Mouse (Mus musculus) hindbrain, embryonic 14.5 days (tissue): Measurements from ENCODE around the gene Tbccd1. TPM values are rescaled to one million over a fixed set of nuclear protein-coding genes. Genes with fewer than 3 reads are reported as not detected.
A peak's percentile ranks its signal among the peaks of the same experiment; 100 is the strongest.

Experiments used
- ATAC-seq: fragments of 200-750 bp; cut with Nextera tagmentation; 2 replicates; pipeline ENCODE4 v1.8.0; 2017; ENCODE audit warnings: moderate number of reproducible peaks, mild to moderate bottlenecking, moderate TSS enrichment, moderate library complexity; ENCODE audit not compliant: low FRiP score
- DNase-seq: peaks from one replicate; pipeline ENCODE4 v3.0.0-alpha.2; 2015; ENCODE audit warnings: low spot score
- H3K27ac ChIP-seq: fragments of 300-500 bp; sonication (generic); 2 replicates; pipeline ENCODE4 v1.5.1; 2014; ENCODE audit warnings: mild to moderate bottlenecking, moderate library complexity
- H3K27me3 ChIP-seq: fragments of 300-500 bp; sonication (generic); 2 replicates; pipeline ENCODE4 v1.6.1; 2014; ENCODE audit warnings: mild to moderate bottlenecking, low read length, mixed read lengths; ENCODE audit not compliant: control insufficient read depth, insufficient read depth
- H3K36me3 ChIP-seq: fragments of 300-500 bp; sonication (generic); replicated peaks from 2 replicates; pipeline ENCODE4 v1.6.1; 2014; ENCODE audit not compliant: control insufficient read depth, insufficient read depth
- H3K4me1 ChIP-seq: fragments of 300-500 bp; sonication (generic); replicated peaks from 2 replicates; pipeline ENCODE4 v1.6.1; 2014; ENCODE audit warnings: antibody characterized with exemption, low read length, mixed read lengths; ENCODE audit not compliant: control insufficient read depth, insufficient read depth
- H3K4me2 ChIP-seq: fragments of 300-500 bp; sonication (generic); replicated peaks from 2 replicates; pipeline ENCODE4 v1.6.1; 2014; ENCODE audit warnings: mild to moderate bottlenecking, moderate library complexity
- H3K4me3 ChIP-seq: fragments of 300-500 bp; sonication (generic); replicated peaks from 2 replicates; pipeline ENCODE4 v1.5.1; 2014; ENCODE audit warnings: mild to moderate bottlenecking, low read length
- H3K9ac ChIP-seq: fragments of 300-500 bp; sonication (generic); 2 replicates; pipeline ENCODE4 v1.6.1; 2014
- H3K9me3 ChIP-seq: fragments of 300-500 bp; sonication (generic); 2 replicates; pipeline ENCODE4 v1.6.1; 2016; ENCODE audit warnings: low read length; ENCODE audit not compliant: control insufficient read depth
- WGBS: fragments of 180-500 bp; shearing (Covaris S2); extraction: QIAGEN DNeasy Blood & Tissue Kit; methylation state at CpG from one replicate; pipeline ENCODE4 v1.1.7; 2014; 5-methylcytosine and 5-hydroxymethylcytosine counted together
- polyA plus RNA-seq: library from polyadenylated mRNA; unstranded; fragments of >200 nt; fragmentation: Nextera tagmentation; extraction: Ambion mirVana; gene quantifications from 2 replicates; pipeline ENCODE4 v1.2.1, GENCODE M21; 2014

Gene Tbccd1
- polyA plus RNA-seq, 1 experiment from 2014 or later, result 21.4 TPM

GRCm38 (mm10) chr16:22876218-22877043 lies 19.0 kb upstream of the Tbccd1 start:
- Histone ChIP-seq H3K9me3 (no peaks in the 10 kb centered on the region), H3K27me3 (no peaks in the 10 kb centered on the region), H3K36me3 (peaks cover 27% of the 10 kb centered on the region), H3K4me1 (no peaks in the 10 kb centered on the region), H3K4me2 (no peak overlapping the region), H3K9ac (no peak overlapping the region), H3K27ac (no peak overlapping the region), H3K4me3 (no peak overlapping the region)
- DNase-seq (peak; percentile 83), ATAC-seq (no peak)
- WGBS, result 42% methylated on average over 9 of the region's 9 CpGs

- Histone ChIP-seq H3K4me3 (no peak overlapping the region), H3K36me3 (peaks cover 57% of the 10 kb centered on the region), H3K27ac (no peak overlapping the region), H3K4me1 (no peaks in the 10 kb centered on the region), H3K27me3 (no peaks in the 10 kb centered on the region), H3K9me3 (no peaks in the 10 kb centered on the region), H3K4me2 (no peak overlapping the region), H3K9ac (no peak overlapping the region)
- DNase-seq (no peak), ATAC-seq (no peak)
- 78% methylated on average over 4 of the region's 4 CpGs for WGBS
Measured at GRCm38 (mm10) chr16:22873369-22873768, 15.9 kb upstream of the Tbccd1 start.

GRCm38 (mm10) chr16:22872397-22872796 lies 14.9 kb upstream of the Tbccd1 start:
- Histone ChIP-seq H3K27ac (no peak overlapping the region), H3K36me3 (peaks cover 66% of the 10 kb centered on the region), H3K4me1 (no peaks in the 10 kb centered on the region), H3K27me3 (no peaks in the 10 kb centered on the region), H3K4me3 (no peak overlapping the region), H3K9me3 (no peaks in the 10 kb centered on the region), H3K9ac (no peak overlapping the region), H3K4me2 (no peak overlapping the region)
- DNase-seq (no peak), ATAC-seq (no peak)
- 93% methylated on average over 8 of the region's 8 CpGs for WGBS

- 19% methylated on average over 9 of the region's 9 CpGs for WGBS
- Histone ChIP-seq H3K27ac (peak overlapping the region; percentile 56), H3K9me3 (no peaks in the 10 kb centered on the region), H3K9ac (peak overlapping the region; percentile 56), H3K4me2 (peak overlapping the region; percentile 89), H3K4me3 (peak overlapping the region; percentile 98), H3K4me1 (peaks cover 14% of the 10 kb centered on the region), H3K27me3 (no peaks in the 10 kb centered on the region), H3K36me3 (0 out of 2 replicates have a peak, but pooled peaks cover 1% of the 10 kb centered on the region)
- ATAC-seq (no peak), DNase-seq (no peak)
Measured at GRCm38 (mm10) chr16:22856773-22857172, 696 bp downstream of the Tbccd1 start.

- Histone ChIP-seq H3K4me1 (peaks cover 6% of the 10 kb centered on the region), H3K4me2 (no peak overlapping the region), H3K9ac (no peak overlapping the region), H3K9me3 (no peaks in the 10 kb centered on the region), H3K27me3 (no peaks in the 10 kb centered on the region), H3K4me3 (no peak overlapping the region), H3K27ac (no peak overlapping the region), H3K36me3 (no peaks in the 10 kb centered on the region)
- ATAC-seq (no peak), DNase-seq (no peak)
- WGBS, result 95% methylated on average over 4 of the region's 4 CpGs
Measured at GRCm38 (mm10) chr16:22852709-22853108, 4.8 kb downstream of the Tbccd1 start.

- 89% methylated on average over 1 of the region's 1 CpGs for WGBS
- no peak overlapping the region for H3K9ac ChIP-seq
- H3K4me3 ChIP-seq, result no peak overlapping the region
- H3K27me3 ChIP-seq, result no peaks in the 10 kb centered on the region
- no peak overlapping the region for H3K4me2 ChIP-seq
- ATAC-seq (no peak), DNase-seq (no peak)
- H3K36me3 ChIP-seq, result no peaks in the 10 kb centered on the region
- peaks cover 6% of the 10 kb centered on the region; the same call in 1 of the 2 replicates for H3K4me1 ChIP-seq
- no peak overlapping the region for H3K27ac ChIP-seq
- no peaks in the 10 kb centered on the region for H3K9me3 ChIP-seq
Measured at GRCm38 (mm10) chr16:22848331-22848730, 9.1 kb downstream of the Tbccd1 start.

GRCm38 (mm10) chr16:22847686-22848085 lies 9.8 kb downstream of the Tbccd1 start:
- Histone ChIP-seq H3K4me1 (peaks cover 6% of the 10 kb centered on the region; the same call in 1 of the 2 replicates), H3K9me3 (no peaks in the 10 kb centered on the region), H3K27me3 (no peaks in the 10 kb centered on the region), H3K9ac (no peak overlapping the region), H3K27ac (no peak overlapping the region), H3K36me3 (no peaks in the 10 kb centered on the region), H3K4me2 (no peak overlapping the region), H3K4me3 (no peak overlapping the region)
- ATAC-seq, result no peak
- WGBS, result 96% methylated on average over 1 of the region's 1 CpGs
- DNase-seq, result no peak

- H3K4me2 ChIP-seq, result no peak overlapping the region
- WGBS, result 88% methylated on average over 4 of the region's 4 CpGs
- no peak overlapping the region for H3K9ac ChIP-seq
- no peak overlapping the region for H3K27ac ChIP-seq
- DNase-seq (no peak), ATAC-seq (no peak)
- H3K9me3 ChIP-seq, result no peaks in the 10 kb centered on the region
- peaks cover 6% of the 10 kb centered on the region; the same call in 1 of the 2 replicates for H3K4me1 ChIP-seq
- peaks cover 8% of the 10 kb centered on the region for H3K36me3 ChIP-seq
- H3K4me3 ChIP-seq, result no peak overlapping the region
- H3K27me3 ChIP-seq, result no peaks in the 10 kb centered on the region
Measured at GRCm38 (mm10) chr16:22845481-22845880, 12.0 kb downstream of the Tbccd1 start.

- Histone ChIP-seq H3K27me3 (no peaks in the 10 kb centered on the region), H3K36me3 (peaks cover 14% of the 10 kb centered on the region), H3K27ac (peak overlapping the region; percentile 67; the same call in 1 of the 2 replicates), H3K4me1 (peaks cover 6% of the 10 kb centered on the region; the same call in 1 of the 2 replicates), H3K9ac (peak overlapping the region; percentile 93), H3K4me3 (peak overlapping the region; percentile 59), H3K9me3 (no peaks in the 10 kb centered on the region), H3K4me2 (peak overlapping the region; percentile 88)
- DNase-seq (no peak), ATAC-seq (peak; percentile 4; the same call in 1 of the 2 replicates)
- 72% methylated on average over 5 of the region's 5 CpGs for WGBS
Measured at GRCm38 (mm10) chr16:22844834-22845233, 12.6 kb downstream of the Tbccd1 start.
